1 mouse cellular context compared by ENCODE assay signal in genomic region chr17:71484711-71485110, GRCm38 (mm10).
TF ChIP-seq lines count a peak whose summit lies in the region.

No protein-coding gene starts in this region.

TF ChIP-seq in CH12.LX, 34 proteins besides CTCF, POLR2A, EP300 and RAD21:
- no peak for TF ChIP-seq KAT2A (IDR thresholded peaks at IDR 0.05; ENCODE audit: insufficient replicate concordance, low read length)
- no peak for TF ChIP-seq CHD2 (IDR thresholded peaks at IDR 0.05; ENCODE audit: low read length)
- no peak for TF ChIP-seq ETS1 (conservative IDR thresholded peaks at IDR 0.05; ENCODE audit: low read depth, low read length)
- TF ChIP-seq NELFE (IDR thresholded peaks at IDR 0.05; ENCODE audit: low read depth, low read length): no peak
- TF ChIP-seq JUN (IDR thresholded peaks at IDR 0.05; ENCODE audit: insufficient read depth, low read depth, low read length): no peak
- no peak for TF ChIP-seq ELF1 (IDR thresholded peaks at IDR 0.05; ENCODE audit: low read depth, low read length)
- TF ChIP-seq UBTF (IDR thresholded peaks at IDR 0.05; ENCODE audit: low read depth, low read length): no peak
- no peak for TF ChIP-seq JUND (conservative IDR thresholded peaks at IDR 0.05; ENCODE audit: low read depth, low read length)
- no peak for TF ChIP-seq TCF12 (IDR thresholded peaks at IDR 0.05; ENCODE audit: low read depth, low read length)
- TF ChIP-seq PAX5 (IDR thresholded peaks at IDR 0.05; ENCODE audit: low read length): no peak
- TF ChIP-seq ZKSCAN1 (IDR thresholded peaks at IDR 0.05; ENCODE audit: borderline replicate concordance, low read depth, low read length): no peak
TF ChIP-seq in CH12.LX: peak in this region for 0.
